Mouse (Mus musculus): ENCODE measurements around the gene Slc35a1. TPM values are rescaled to one million over a fixed set of nuclear protein-coding genes. Genes with fewer than 3 reads are reported as not detected.
"Not testable (repeated sequence)": the region's sequence is repeated elsewhere in the genome, so short reads cannot be mapped to it uniquely, and the experiment has no call there.

Slc35a1 gene
- polyA plus RNA-seq (2016; fragmentation: Nextera tagmentation; extraction: Ambion mirVana): 49.7 and 50.5 TPM in 2 replicates

DNA sequence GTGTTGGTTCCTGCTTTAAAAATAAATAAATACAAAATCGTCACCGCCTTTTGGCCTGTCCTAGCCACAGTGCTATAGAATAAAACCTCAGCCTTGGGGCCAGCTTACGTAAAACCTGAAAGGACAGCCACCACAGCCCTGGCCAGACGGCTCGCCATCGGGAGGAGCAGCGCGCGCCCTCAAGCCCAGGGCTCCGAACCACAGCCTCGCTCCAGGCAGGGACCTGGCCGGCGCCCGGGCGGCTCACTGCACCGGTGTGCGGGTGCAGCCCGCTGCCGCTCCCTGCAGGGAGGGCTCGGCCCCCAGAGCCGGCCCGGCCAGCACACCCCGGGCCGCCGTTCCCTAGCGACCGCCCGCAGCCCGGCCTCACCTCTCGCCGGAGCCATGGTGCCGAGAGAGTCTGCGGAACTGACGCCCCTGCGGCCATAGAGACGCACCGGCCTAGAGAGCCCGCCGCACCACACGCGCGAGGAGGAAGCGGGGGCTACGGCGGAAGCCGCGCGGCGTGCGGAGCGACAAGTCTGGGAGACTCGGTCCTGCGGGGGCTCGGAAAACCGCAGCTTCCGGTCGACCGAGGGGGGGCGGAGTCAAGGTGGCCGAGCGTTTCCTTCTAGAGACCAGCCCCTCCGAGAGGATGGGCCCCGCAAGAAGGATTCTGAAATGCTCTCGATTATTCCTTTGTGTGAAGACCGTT, at the start of gene Slc35a1:
Gene Slc35a1, minus strand, starts transcription at position 565 of the 694 bp plus-strand sequence.
- Histone ChIP-seq H3K4me3 (peak within 1 kb of the TSS; percentile 78), H3K36me3 (peaks cover 5% of the 10 kb centered on the region), H3K9ac (peak within 1 kb of the TSS; percentile 95), H3K27ac (peak within 1 kb of the TSS; percentile 91), H3K27me3 (replicated peaks) (no peaks in the 10 kb centered on the region), H3K4me1 (peaks cover 5% of the 10 kb centered on the region; the same call in 1 of the 2 replicates), H3K4me2 (replicated peaks) (peak within 1 kb of the TSS; percentile 61), H3K9me3 (no peaks in the 10 kb centered on the region)
- peak; percentile 98 for ATAC-seq (ENCODE audit: low FRiP score, low read depth)
- under 1% methylated on average over 65 of the region's 65 CpGs for WGBS

DNA sequence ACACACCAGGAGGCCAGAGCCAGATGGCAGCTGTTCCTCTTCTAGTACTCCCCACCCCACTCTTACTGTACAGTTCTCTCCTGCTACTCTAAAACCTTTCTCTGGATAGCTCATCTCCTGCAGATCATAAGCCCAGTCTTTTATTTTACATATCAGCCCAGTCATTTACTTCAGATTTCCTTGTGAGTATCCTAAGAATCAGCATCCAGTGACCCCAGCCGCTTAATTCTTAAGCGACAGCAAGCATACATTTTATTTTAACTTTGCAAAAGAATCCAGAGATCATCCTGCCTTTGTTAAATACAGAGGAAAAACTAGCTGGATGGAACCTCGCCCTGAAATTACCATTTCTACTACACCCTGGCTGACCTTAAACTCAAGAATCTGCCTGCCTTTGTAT, 47.2 kb upstream of the Slc35a1 start:
- no peak overlapping the region for H3K4me2 ChIP-seq (replicated peaks)
- no peaks in the 10 kb centered on the region for H3K36me3 ChIP-seq
- no peaks in the 10 kb centered on the region for H3K4me1 ChIP-seq
- no peaks in the 10 kb centered on the region for H3K9me3 ChIP-seq
- WGBS: 75% methylated on average over 3 of the region's 3 CpGs
- H3K27me3 ChIP-seq (replicated peaks): no peaks in the 10 kb centered on the region
- H3K27ac ChIP-seq: no peak overlapping the region
- H3K9ac ChIP-seq: no peak overlapping the region
- ATAC-seq (ENCODE audit: low FRiP score, low read depth): no peak
- H3K4me3 ChIP-seq: no peak overlapping the region

DNA sequence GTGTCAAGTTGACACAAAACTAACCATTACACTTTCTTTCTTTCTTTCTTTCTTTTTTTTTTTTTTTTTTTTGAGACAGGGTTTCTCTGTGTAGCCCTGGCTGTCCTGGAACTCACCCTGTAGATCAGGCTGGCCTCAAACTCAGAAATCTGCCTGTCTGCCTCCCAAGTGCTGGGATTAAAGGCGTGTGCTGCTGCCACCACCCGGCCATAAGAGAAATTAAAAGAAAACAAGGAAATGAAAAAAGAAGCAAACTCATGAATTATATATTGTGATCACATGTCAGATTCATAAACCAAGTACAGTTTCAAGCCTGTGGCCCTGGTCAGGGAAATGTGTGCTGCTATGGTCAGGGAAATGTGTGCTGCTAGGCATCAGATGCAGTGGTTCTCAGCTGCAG, 46.2 kb upstream of the Slc35a1 start:
- H3K4me2 ChIP-seq (replicated peaks); H3K4me1 ChIP-seq; H3K9ac ChIP-seq; H3K4me3 ChIP-seq; H3K9me3 ChIP-seq; H3K27ac ChIP-seq; ATAC-seq (ENCODE audit: low FRiP score, low read depth); H3K27me3 ChIP-seq (replicated peaks); H3K36me3 ChIP-seq: not testable (repeated sequence)
- WGBS: 38% methylated on average over 2 of the region's 2 CpGs

DNA sequence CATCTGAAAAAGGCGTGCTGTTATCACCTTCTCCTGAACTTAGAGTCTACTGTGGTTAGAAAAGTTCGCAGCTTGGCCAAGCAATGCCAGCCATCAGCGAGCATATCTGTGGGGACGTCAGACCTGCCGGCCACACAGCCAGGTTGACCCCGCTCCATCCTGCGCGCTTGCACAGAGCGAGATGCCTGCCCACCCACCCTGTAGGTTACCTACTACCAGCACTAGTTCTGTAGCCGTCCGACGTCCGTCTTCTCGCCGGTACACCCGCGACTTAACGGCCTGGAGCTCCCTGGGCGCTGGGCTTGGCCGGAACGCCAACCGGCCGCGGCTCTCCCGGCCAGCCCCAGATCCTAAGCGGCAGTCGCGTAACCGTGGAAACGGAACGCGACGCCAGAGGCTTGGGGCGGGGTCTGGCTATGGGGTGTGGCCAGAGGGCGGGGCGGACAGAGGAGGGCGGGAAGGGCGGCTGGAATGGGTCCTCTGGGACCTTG, 42.7 kb upstream of the Slc35a1 start, which contains the start of gene Cfap206:
Gene Cfap206, minus strand, starts transcription at position 356 of the 491 bp plus-strand sequence.
- no peak within 1 kb of the TSS for H3K27ac ChIP-seq
- peak within 1 kb of the TSS; percentile 87 for H3K4me2 ChIP-seq (replicated peaks)
- H3K4me3 ChIP-seq: peak within 1 kb of the TSS; percentile 50
- no peaks in the 10 kb centered on the region for H3K27me3 ChIP-seq (replicated peaks)
- no peaks in the 10 kb centered on the region for H3K36me3 ChIP-seq
- H3K4me1 ChIP-seq: no peaks in the 10 kb centered on the region
- H3K9me3 ChIP-seq: no peaks in the 10 kb centered on the region
- peak; percentile 98 for ATAC-seq (ENCODE audit: low FRiP score, low read depth)
- WGBS: under 1% methylated on average over 38 of the region's 38 CpGs
- H3K9ac ChIP-seq: peak within 1 kb of the TSS; percentile 44

DNA sequence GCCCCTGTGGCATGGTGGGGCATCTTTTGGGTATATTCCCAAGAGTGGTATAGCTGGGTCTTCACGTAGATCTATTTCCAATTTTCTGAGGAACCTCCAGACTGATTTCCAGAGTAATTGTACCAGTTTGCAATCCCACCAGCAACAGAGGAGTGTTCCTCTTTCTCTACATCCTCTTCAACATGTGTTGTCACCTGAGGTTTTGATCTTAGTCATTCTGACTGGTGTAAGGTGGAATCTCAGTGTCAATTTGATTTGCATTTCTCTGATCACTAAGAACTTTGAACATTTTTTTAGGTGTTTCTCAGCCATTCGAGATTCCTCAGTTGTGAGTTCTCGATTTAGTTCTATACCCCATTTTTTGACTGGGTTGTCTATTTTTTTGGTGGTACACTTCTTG, 38.5 kb upstream of the Slc35a1 start:
- not testable (repeated sequence) for H3K9ac ChIP-seq; H3K4me3 ChIP-seq; H3K4me1 ChIP-seq; H3K27me3 ChIP-seq (replicated peaks); H3K4me2 ChIP-seq (replicated peaks); H3K9me3 ChIP-seq; ATAC-seq (ENCODE audit: low FRiP score, low read depth); H3K27ac ChIP-seq; H3K36me3 ChIP-seq
- WGBS: 92% methylated on average over 3 of the region's 3 CpGs

DNA sequence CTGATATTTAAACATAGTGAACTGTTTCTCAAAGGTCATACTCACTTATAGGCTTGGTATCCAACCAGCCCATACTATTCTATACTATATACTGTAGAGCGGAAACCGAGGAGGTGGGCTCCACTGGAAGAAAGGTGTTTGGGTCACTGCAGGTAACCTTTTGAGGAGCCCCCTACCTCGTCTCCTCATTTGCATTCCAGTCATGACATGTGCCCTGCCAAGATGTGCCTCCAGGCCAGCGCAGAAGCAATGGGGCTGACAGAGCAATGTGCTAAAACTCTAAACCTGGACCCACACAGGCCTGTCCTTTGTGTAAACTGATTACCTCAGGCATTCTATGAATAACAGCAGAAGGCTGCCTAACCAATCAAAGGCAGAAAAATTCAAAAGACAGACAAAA, 37.1 kb upstream of the Slc35a1 start:
- Histone ChIP-seq H3K27ac (no peak overlapping the region), H3K4me2 (replicated peaks) (no peak overlapping the region), H3K4me3 (no peak overlapping the region), H3K9me3 (peaks cover 7% of the 10 kb centered on the region), H3K9ac (no peak overlapping the region), H3K36me3 (no peaks in the 10 kb centered on the region), H3K4me1 (no peaks in the 10 kb centered on the region), H3K27me3 (replicated peaks) (no peaks in the 10 kb centered on the region)
- ATAC-seq (ENCODE audit: low FRiP score, low read depth): no peak
- WGBS: 67% methylated on average over 4 of the region's 4 CpGs

DNA sequence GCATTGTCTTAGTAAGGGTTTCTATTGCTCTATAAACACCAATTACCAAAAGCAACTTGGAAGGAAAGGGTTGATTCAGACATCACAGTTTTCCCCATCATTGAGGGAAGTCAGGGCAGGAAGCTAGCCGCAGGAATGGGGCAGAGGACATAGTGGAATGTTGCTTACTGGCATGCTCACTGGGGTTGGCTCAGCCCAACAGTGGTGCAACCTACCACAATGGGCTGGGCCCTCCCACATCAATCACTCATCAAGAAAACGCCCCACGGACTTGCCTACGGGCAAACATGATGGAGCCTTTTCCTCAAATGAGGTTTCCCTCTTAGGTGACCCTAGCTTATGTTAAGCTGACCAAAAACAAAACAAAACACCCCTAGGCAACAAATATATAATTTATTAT, 35.9 kb upstream of the Slc35a1 start:
- H3K4me2 ChIP-seq (replicated peaks): no peak overlapping the region
- H3K4me1 ChIP-seq: no peaks in the 10 kb centered on the region
- no peak overlapping the region for H3K9ac ChIP-seq
- ATAC-seq (ENCODE audit: low FRiP score, low read depth): no peak
- H3K36me3 ChIP-seq: no peaks in the 10 kb centered on the region
- H3K27ac ChIP-seq: no peak overlapping the region
- WGBS: 62% methylated on average over 4 of the region's 4 CpGs
- H3K9me3 ChIP-seq: peaks cover 7% of the 10 kb centered on the region
- no peaks in the 10 kb centered on the region for H3K27me3 ChIP-seq (replicated peaks)
- no peak overlapping the region for H3K4me3 ChIP-seq

DNA sequence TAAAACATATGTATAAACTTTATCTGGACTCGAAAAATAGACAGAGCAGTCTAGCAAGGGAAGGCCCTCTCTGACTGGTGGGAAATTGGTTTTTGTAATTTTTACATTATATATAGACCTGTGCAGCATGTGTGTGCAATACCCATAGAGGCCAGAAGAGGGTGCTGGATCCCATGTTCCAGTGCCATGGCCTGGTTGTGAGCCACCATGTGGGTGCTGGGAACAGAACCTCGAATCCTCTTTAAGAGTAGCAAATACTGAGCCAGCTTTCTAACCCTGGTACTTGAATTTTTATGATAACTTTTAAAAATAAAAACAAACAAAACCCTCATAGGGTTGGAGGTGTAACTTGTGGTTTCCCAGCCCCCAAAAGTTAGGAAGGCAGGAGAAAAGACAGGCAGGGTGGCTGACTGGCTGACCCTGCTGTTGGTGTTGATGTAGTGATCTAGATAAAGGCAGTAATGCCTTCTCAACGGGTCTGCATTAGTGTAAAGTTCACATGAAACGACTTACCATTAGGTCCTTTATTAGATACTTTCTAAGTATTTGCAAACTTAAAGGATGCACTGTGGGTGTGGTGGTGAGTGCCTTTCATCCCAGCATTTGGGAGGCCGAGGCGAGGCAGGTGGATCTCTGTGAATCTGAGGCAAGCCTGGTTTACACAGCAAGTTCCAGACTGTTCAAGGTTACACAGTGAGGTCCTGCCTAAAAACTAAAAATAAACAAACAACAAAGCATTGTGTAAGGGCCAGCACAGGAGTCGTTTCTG, 33.1 kb upstream of the Slc35a1 start:
- Histone ChIP-seq H3K4me3 (no peak overlapping the region), H3K4me1 (no peaks in the 10 kb centered on the region), H3K27ac (no peak overlapping the region), H3K9me3 (peaks cover 7% of the 10 kb centered on the region), H3K27me3 (replicated peaks) (no peaks in the 10 kb centered on the region), H3K4me2 (replicated peaks) (no peak overlapping the region), H3K9ac (no peak overlapping the region), H3K36me3 (no peaks in the 10 kb centered on the region)
- no peak for ATAC-seq (ENCODE audit: low FRiP score, low read depth)
- 90% methylated on average over 7 of the region's 7 CpGs for WGBS

DNA sequence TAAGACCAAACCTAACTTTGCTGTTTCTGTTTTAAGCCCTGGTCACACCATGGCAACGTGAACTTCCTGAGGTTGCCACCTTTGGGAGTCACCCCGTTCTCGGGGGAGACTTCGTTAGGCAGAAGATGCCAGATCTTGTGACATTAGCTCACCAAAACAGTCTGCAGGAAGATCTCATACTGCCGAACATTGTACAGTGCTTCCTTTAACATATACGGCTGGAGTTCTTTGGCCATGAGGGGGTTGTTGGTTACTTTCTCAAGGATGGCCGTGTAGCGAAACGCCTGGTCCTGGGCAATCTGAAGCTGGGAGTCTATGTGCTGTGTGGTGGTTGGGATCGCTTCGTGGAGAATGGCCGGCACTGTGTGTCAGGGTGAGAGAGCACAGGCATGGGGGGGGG, 32.2 kb upstream of the Slc35a1 start:
- no peak overlapping the region for H3K4me3 ChIP-seq
- no peak overlapping the region for H3K9ac ChIP-seq
- H3K4me1 ChIP-seq: no peaks in the 10 kb centered on the region
- 97% methylated on average over 12 of the region's 12 CpGs for WGBS
- no peak overlapping the region for H3K4me2 ChIP-seq (replicated peaks)
- no peak overlapping the region for H3K27ac ChIP-seq
- peaks cover 7% of the 10 kb centered on the region for H3K9me3 ChIP-seq
- H3K36me3 ChIP-seq: no peaks in the 10 kb centered on the region
- no peaks in the 10 kb centered on the region for H3K27me3 ChIP-seq (replicated peaks)
- ATAC-seq (ENCODE audit: low FRiP score, low read depth): no peak

DNA sequence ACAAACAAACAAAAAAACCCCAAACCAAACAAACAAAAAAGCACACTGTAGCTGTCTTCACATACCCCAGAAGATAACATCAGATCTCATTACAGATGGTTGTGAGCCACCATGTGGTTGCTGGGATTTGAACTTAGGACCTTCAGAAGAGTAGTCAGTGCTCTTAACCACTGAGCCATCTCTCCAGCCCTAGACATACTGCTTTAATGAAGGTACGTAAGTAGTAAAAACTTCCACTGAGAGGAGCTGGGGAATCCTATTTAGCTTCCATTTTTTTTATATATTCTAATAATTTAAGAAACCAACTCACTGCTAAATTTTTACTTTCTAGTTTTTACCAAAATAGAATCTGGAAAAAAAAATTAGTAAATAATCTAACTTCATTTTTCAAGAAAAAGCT, 27.8 kb upstream of the Slc35a1 start:
- Histone ChIP-seq H3K9me3 (peaks cover 1% of the 10 kb centered on the region), H3K27me3 (replicated peaks) (no peaks in the 10 kb centered on the region), H3K36me3 (no peaks in the 10 kb centered on the region), H3K27ac (no peak overlapping the region), H3K4me1 (no peaks in the 10 kb centered on the region), H3K4me2 (replicated peaks) (no peak overlapping the region), H3K9ac (no peak overlapping the region), H3K4me3 (no peak overlapping the region)
- WGBS: 93% methylated on average over 1 of the region's 1 CpGs
- ATAC-seq (ENCODE audit: low FRiP score, low read depth): no peak

DNA sequence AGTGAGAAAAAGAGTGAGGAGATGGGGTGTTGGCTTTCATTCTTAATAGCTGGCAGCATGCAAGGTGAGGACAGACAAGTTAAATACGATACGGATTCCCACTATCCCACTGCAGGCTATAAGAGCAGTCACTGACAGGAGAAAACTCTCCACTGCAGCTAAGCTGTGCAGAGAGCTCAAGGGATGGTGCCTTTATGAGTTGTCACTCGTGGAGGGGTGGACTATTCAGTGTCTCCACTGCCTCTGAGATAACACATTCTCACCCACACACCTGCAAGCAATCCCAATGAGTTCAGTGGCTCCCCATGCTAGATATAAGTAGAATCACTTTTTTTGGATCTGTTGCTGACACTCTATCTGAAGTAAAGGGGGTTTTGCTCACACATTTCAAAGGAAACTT, 20.9 kb upstream of the Slc35a1 start:
- ATAC-seq (ENCODE audit: low FRiP score, low read depth): no peak
- H3K27ac ChIP-seq: no peak overlapping the region
- H3K36me3 ChIP-seq: no peaks in the 10 kb centered on the region
- no peak overlapping the region for H3K4me3 ChIP-seq
- H3K4me1 ChIP-seq: no peaks in the 10 kb centered on the region
- H3K9ac ChIP-seq: no peak overlapping the region
- H3K27me3 ChIP-seq (replicated peaks): no peaks in the 10 kb centered on the region
- no peak overlapping the region for H3K4me2 ChIP-seq (replicated peaks)
- H3K9me3 ChIP-seq: no peaks in the 10 kb centered on the region; the same call in 1 of the 2 replicates
- WGBS: 77% methylated on average over 3 of the region's 3 CpGs

DNA sequence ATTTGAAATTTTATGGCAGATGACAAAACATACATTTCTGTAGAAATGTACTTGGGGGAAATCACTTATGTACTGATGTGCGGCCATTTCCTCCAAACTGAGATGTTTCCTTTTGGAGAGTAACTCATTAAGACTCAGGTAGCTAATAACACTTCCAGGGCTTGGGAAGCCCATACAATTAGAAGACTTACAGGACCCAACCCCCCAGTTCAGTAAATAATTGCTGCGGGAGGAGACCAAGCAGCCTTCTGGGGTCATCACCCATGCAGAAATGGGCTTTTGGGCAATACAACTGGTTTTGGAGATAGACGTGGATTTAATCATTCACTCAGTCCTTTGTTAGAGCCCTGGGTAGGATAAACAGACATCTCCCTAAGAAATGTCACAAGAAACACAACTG, 20.0 kb upstream of the Slc35a1 start:
- no peaks in the 10 kb centered on the region for H3K4me1 ChIP-seq
- H3K4me2 ChIP-seq (replicated peaks): no peak overlapping the region
- H3K4me3 ChIP-seq: no peak overlapping the region
- ATAC-seq (ENCODE audit: low FRiP score, low read depth): no peak
- H3K27me3 ChIP-seq (replicated peaks): no peaks in the 10 kb centered on the region
- no peaks in the 10 kb centered on the region for H3K36me3 ChIP-seq
- H3K9me3 ChIP-seq: no peaks in the 10 kb centered on the region; the same call in 1 of the 2 replicates
- no peak overlapping the region for H3K27ac ChIP-seq
- WGBS: 72% methylated on average over 3 of the region's 3 CpGs
- H3K9ac ChIP-seq: no peak overlapping the region

Measured in neural tube, embryonic 12.5 days (tissue).